Mouse (Mus musculus): ENCODE measurements around the gene Gm4969.

DNA sequence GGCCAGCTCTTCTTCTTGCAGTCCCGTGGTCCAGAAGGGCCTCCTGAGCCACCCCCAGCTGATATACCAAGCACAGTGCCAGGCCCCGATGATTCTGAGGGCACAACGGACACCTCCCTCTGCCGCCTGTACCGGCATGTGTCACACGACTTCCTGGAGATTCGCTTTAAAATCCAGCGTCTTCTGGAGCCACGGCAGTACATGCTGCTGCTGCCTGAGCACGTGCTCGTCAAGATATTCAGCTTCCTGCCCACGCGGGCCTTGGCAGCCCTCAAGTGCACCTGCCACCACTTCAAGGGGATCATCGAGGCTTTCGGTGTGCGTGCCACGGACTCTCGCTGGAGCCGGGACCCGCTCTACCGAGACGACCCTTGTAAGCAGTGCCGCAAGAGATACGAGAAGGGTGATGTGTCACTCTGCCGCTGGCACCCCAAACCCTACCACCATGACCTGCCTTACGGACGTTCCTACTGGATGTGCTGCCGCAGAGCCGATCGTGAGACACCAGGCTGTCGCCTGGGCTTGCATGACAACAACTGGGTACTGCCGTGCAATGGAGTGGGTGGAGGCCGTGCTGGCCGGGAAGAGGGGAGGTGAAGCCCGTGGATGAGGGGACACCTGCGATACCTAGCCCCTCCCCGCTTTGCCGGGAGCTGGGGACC, 18.6 kb upstream of the Gm4969 start:
- TF ChIP-seq CTCF (conservative IDR thresholded peaks at IDR 0.05; ENCODE audit: low read length) (no peak), POU5F1 (IDR thresholded peaks at IDR 0.05; ENCODE audit: borderline replicate concordance, low read length) (no peak)
